Mouse (Mus musculus) right cerebral cortex, adult 2 months (tissue): ENCODE results near the gene Leng8.
"Not testable (repeated sequence)": the region's sequence is repeated elsewhere in the genome, so short reads cannot be mapped to it uniquely, and the experiment has no call there.

Source experiments
- DNase-seq, 2 experiments: peaks; one replicate each; pipeline ENCODE4 v3.0.0; 2021 to 2022; ENCODE audit warnings: low spot score in 2 of 2

Leng8 gene

GRCm38 (mm10) chr7:4147371-4147770 is 10.5 kb downstream of the Leng8 start:
- no peak for DNase-seq

GRCm38 (mm10) chr7:4147836-4148235 is 11.0 kb downstream of the Leng8 start:
- no peak for DNase-seq

GRCm38 (mm10) chr7:4148341-4149208 is 11.7 kb downstream of the Leng8 start:
- DNase-seq, result peak in 1 of 2 experiments; percentile 36

- peak; percentile 84 to 90 for DNase-seq
These were observed 12.6 kb downstream of the Leng8 start for GRCm38 (mm10) chr7:4149209-4150054.

GRCm38 (mm10) chr7:4150059-4150541 is 13.3 kb downstream of the Leng8 start, which contains the start of gene Leng9:
Leng9 (minus strand) TSS chr7:4150374.
- DNase-seq, result peak in 1 of 2 experiments; percentile 29

- peak in 1 of 2 experiments; percentile 58 for DNase-seq
These were observed 14.0 kb downstream of the Leng8 start for GRCm38 (mm10) chr7:4150811-4151221.

GRCm38 (mm10) chr7:4151241-4151640 is 14.4 kb downstream of the Leng8 start:
- DNase-seq, result peak in 1 of 2 experiments; percentile 23

- DNase-seq, result no peak
These were observed 17.5 kb downstream of the Leng8 start for GRCm38 (mm10) chr7:4154356-4154755.

- no peak for DNase-seq
These were observed 18.1 kb downstream of the Leng8 start for GRCm38 (mm10) chr7:4154976-4155375.

GRCm38 (mm10) chr7:4161596-4161995 is 24.8 kb downstream of the Leng8 start:
- DNase-seq, result not testable (repeated sequence)

- DNase-seq, result no peak
These were observed 26.8 kb downstream of the Leng8 start for GRCm38 (mm10) chr7:4163571-4164072.

- no peak for DNase-seq
These were observed 27.5 kb downstream of the Leng8 start, which contains the start of gene Cdc42ep5 for GRCm38 (mm10) chr7:4164090-4164910. Cdc42ep5 (minus strand) TSS chr7:4164860.

GRCm38 (mm10) chr7:4165286-4165685 is 28.4 kb downstream of the Leng8 start:
- DNase-seq, result no peak

GRCm38 (mm10) chr7:4167098-4167497 is 30.3 kb downstream of the Leng8 start:
- no peak for DNase-seq

GRCm38 (mm10) chr7:4170193-4170938 is 33.5 kb downstream of the Leng8 start:
- no peak for DNase-seq

GRCm38 (mm10) chr7:4178438-4178837 is 41.6 kb downstream of the Leng8 start:
- DNase-seq, result no peak
